Mouse (Mus musculus): Measurements from ENCODE around the gene Vmn1r188. TPM values are rescaled to one million over a fixed set of nuclear protein-coding genes. Genes with fewer than 3 reads are reported as not detected.
"Not testable (repeated sequence)": the region's sequence is repeated elsewhere in the genome, so short reads cannot be mapped to it uniquely, and the experiment has no call there.

Gene Vmn1r188
- polyA plus RNA-seq, 1 experiment from 2014 or later: not detected

DNA sequence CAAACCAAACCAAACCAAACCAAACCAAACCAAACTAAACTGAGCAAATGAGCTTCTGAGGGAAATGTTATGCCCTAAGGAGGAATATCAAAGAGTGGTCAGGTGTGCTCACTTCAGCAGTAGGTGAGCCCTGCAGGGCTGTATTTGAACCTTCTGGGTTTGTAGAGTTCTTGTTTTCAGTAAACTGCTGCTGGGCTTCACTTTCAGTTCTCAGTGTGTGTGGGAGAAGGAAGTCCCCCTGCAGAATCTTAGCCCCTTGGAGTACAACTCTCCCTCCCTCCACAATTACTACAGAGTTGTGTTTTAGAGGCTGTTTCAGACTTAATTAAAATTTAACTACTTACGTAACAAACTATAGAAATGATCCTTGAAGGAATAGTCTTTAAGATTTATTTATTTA is 30.5 kb upstream of the Vmn1r188 start:
- ATAC-seq (ENCODE audit: low FRiP score, low read depth): no peak
- 88% methylated on average over 1 of the region's 1 CpGs for WGBS
- Histone ChIP-seq H3K27me3 (no peaks in the 10 kb centered on the region), H3K9ac (no peak overlapping the region), H3K4me3 (no peak overlapping the region), H3K4me1 (peaks cover 4% of the 10 kb centered on the region; the same call in 1 of the 2 replicates), H3K27ac (no peak overlapping the region), H3K9me3 (no peaks in the 10 kb centered on the region), H3K36me3 (no peaks in the 10 kb centered on the region), H3K4me2 (replicated peaks) (no peak overlapping the region)

DNA sequence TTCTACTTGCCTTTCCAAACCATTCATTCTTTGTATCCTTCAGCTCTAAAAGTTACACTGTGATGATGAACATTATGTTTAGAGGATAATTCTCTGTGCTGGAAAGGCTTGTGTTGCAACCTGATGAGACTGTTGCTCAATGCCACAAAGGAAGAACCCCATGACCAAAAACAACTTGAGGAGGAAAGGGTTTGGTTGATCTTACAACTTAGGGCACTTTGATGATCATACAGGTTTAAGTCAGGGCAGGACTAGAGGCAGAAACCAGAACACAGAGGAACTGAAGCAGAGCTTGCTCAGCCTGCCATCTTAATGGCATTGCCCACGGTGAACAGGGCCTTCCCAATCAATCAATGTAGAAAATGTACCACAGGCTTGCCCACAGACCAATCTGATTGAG is 22.8 kb upstream of the Vmn1r188 start:
- no peak overlapping the region for H3K4me2 ChIP-seq (replicated peaks)
- H3K27ac ChIP-seq: no peak overlapping the region
- no peaks in the 10 kb centered on the region for H3K4me1 ChIP-seq
- whole genome bisulfite sequencing: 88% methylated on average over 1 of the region's 1 CpGs
- no peak overlapping the region for H3K9ac ChIP-seq
- no peaks in the 10 kb centered on the region for H3K9me3 ChIP-seq
- no peak for ATAC-seq (ENCODE audit: low FRiP score, low read depth)
- no peak overlapping the region for H3K4me3 ChIP-seq
- no peaks in the 10 kb centered on the region for H3K36me3 ChIP-seq
- H3K27me3 ChIP-seq: no peaks in the 10 kb centered on the region

DNA sequence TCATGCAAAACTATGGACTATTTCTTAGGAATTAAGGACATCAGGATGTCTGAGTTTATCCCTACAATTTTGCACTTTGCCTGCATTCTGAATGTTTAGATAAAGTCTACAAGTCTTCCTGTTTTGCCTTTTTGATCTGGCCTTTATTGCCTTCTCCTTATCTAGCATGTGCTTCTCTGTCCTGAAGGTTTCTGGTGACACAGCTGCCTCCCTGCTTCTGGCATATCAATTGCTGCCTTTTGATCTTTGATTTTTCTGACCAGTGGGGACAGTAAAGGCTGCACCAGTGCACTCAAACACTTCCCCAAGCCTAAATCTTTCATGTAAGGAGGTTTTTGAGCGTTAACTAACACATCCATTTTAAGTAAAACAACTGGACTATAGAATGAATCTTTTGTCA is 20.8 kb upstream of the Vmn1r188 start:
- no peak for ATAC-seq (ENCODE audit: low FRiP score, low read depth)
- WGBS: 29% methylated on average over 1 of the region's 1 CpGs
- Histone ChIP-seq H3K36me3 (no peaks in the 10 kb centered on the region), H3K4me1 (no peaks in the 10 kb centered on the region), H3K27me3 (no peaks in the 10 kb centered on the region), H3K4me3 (no peak overlapping the region), H3K4me2 (replicated peaks) (no peak overlapping the region), H3K27ac (no peak overlapping the region), H3K9me3 (no peaks in the 10 kb centered on the region), H3K9ac (no peak overlapping the region)

DNA sequence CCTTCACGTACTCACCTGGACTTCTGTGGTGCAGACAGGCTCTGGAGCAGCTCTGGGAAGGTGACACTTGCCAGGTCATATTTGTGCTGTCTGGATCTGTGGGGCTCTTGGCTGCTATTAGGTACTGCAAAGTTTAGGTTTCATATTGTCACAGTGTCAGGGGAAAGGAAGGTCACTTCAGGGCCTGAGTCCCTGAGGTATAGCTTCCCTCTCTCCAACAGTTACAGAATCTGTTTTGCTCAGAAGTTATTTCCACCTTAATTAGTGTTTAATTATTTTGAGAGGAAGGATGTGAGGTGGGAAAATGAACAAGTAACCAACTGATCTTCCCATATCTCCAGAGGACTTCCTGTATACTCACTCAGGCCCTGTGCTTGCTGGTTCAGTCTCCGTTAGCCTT is 21.5 kb downstream of the Vmn1r188 start, which contains the start of gene Vmn1r189:
Gene Vmn1r189, minus strand, starts transcription at position 101 of the 400 bp plus-strand sequence.
- ATAC-seq (ENCODE audit: low FRiP score, low read depth): not testable (repeated sequence)
- 76% methylated on average over 2 of the region's 2 CpGs for WGBS

DNA sequence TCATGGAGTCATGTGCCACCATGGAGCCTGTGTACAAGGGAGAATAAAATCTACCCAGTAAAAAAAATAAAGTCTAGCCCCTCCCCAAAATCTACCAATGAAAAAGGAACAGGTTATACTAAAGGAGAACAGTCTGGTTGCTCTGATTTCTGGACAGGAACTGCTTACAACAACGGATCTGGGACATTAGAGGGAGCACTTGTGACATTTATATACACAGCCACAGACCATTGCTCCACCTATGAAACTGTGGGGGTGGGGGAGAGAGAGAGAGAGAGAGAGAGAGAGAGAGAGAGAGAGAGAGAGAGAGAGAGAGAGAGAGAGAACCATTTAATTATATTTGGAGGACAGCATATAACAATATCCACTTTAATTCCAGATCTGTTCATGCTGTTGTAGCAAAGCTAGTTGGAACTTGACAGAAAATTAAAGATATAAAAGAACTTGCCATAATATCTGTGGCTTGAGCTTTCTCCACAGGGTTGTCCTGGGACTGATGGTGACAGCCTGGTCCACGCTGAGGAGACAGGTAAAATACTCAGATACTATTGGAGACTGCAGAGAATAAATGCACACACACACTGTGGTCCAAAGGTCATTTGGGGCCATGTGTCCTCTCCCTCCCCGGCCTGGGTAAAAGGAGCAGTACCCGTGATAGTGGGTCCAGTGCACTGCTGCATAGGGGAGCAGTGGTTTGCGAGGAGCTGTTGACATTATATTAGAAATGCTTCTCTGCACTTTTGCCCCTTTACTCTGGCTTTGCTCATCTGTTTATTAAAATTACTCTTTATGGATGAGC is 52.5 kb downstream of the Vmn1r188 start:
- not testable (repeated sequence) for H3K27ac ChIP-seq; ATAC-seq (ENCODE audit: low FRiP score, low read depth); H3K36me3 ChIP-seq; H3K4me3 ChIP-seq; H3K4me2 ChIP-seq (replicated peaks); H3K9me3 ChIP-seq; H3K27me3 ChIP-seq; H3K9ac ChIP-seq; H3K4me1 ChIP-seq
- WGBS: 69% methylated on average over 5 of the region's 5 CpGs

More for the DNA sequence above, 21.5 kb downstream of the Vmn1r188 start, which contains the start of gene Vmn1r189:
- not testable (repeated sequence) for H3K27me3 ChIP-seq; H3K4me1 ChIP-seq; H3K4me2 ChIP-seq (replicated peaks); H3K9me3 ChIP-seq; H3K36me3 ChIP-seq; H3K9ac ChIP-seq; H3K4me3 ChIP-seq; H3K27ac ChIP-seq

Small RNAs within 50 kb of the gene (microRNA-seq; reads per million reads assigned to microRNA genes)
- gene Gm26300 (not detected), gene Gm44390 (not detected), gene Gm44486 (not detected)

Other genes with a start within 250 kb of the Vmn1r188 start
- 18.3 and 20.2 TPM in 2 replicates for gene Zfp184, start 139.3 kb upstream of the Vmn1r188 start, polyA plus RNA-seq (2015; fragmentation: Nextera tagmentation; extraction: Ambion mirVana)
- 0.37 and 0.38 TPM in 2 replicates for gene Pom121l2, start 103.2 kb upstream of the Vmn1r188 start, polyA plus RNA-seq (2015; fragmentation: Nextera tagmentation; extraction: Ambion mirVana)
- gene Prss16, start 74.7 kb upstream of the Vmn1r188 start, polyA plus RNA-seq (2015; fragmentation: Nextera tagmentation; extraction: Ambion mirVana): 0.98 and 1.1 TPM in 2 replicates
- gene Hist1h2ah, start 48.9 kb upstream of the Vmn1r188 start, polyA plus RNA-seq (2015; fragmentation: Nextera tagmentation; extraction: Ambion mirVana): 8.8 and 11.8 TPM in 2 replicates
- gene Hist1h2bk, start 48.6 kb upstream of the Vmn1r188 start, polyA plus RNA-seq (2015; fragmentation: Nextera tagmentation; extraction: Ambion mirVana): 14.4 and 16.2 TPM in 2 replicates
- 25.3 and 27.8 TPM in 2 replicates for gene Hist1h4i, start 43.1 kb upstream of the Vmn1r188 start, polyA plus RNA-seq (2015; fragmentation: Nextera tagmentation; extraction: Ambion mirVana)
- 75.9 and 76.5 TPM in 2 replicates for gene Hist1h2ag, start 41.5 kb upstream of the Vmn1r188 start, polyA plus RNA-seq (2015; fragmentation: Nextera tagmentation; extraction: Ambion mirVana)
- 17.9 TPM in 2 replicates for gene Hist1h2bj, start 41.2 kb upstream of the Vmn1r188 start, polyA plus RNA-seq (2015; fragmentation: Nextera tagmentation; extraction: Ambion mirVana)
- gene Vmn1r189, start 21.4 kb downstream of the Vmn1r188 start, polyA plus RNA-seq (2015; fragmentation: Nextera tagmentation; extraction: Ambion mirVana): not detected in 2 replicates
- gene Vmn1r191, start 99.5 kb downstream of the Vmn1r188 start, polyA plus RNA-seq (2015; fragmentation: Nextera tagmentation; extraction: Ambion mirVana): not detected in 2 replicates
- not detected in 2 replicates for gene Vmn1r192, start 106.7 kb downstream of the Vmn1r188 start, polyA plus RNA-seq (2015; fragmentation: Nextera tagmentation; extraction: Ambion mirVana)
- not detected in 2 replicates for gene Vmn1r193, start 138.7 kb downstream of the Vmn1r188 start, polyA plus RNA-seq (2015; fragmentation: Nextera tagmentation; extraction: Ambion mirVana)
- not detected in 2 replicates for gene Vmn1r194, start 159.8 kb downstream of the Vmn1r188 start, polyA plus RNA-seq (2015; fragmentation: Nextera tagmentation; extraction: Ambion mirVana)
- not detected in 2 replicates for gene Vmn1r195, start 186.1 kb downstream of the Vmn1r188 start, polyA plus RNA-seq (2015; fragmentation: Nextera tagmentation; extraction: Ambion mirVana)
- gene Vmn1r196, start 205.5 kb downstream of the Vmn1r188 start, polyA plus RNA-seq (2015; fragmentation: Nextera tagmentation; extraction: Ambion mirVana): not detected in 2 replicates
- not detected in 2 replicates for gene Vmn1r197, start 240.1 kb downstream of the Vmn1r188 start, polyA plus RNA-seq (2015; fragmentation: Nextera tagmentation; extraction: Ambion mirVana)

All from limb, embryonic 13.5 days (tissue).